Mouse (Mus musculus) kidney, postnatal 0 days (tissue): ENCODE measurements around the gene Rapgefl1. TPM values are rescaled to one million over a fixed set of nuclear protein-coding genes. Genes with fewer than 3 reads are reported as not detected.
"Not testable (repeated sequence)": the region's sequence is repeated elsewhere in the genome, so short reads cannot be mapped to it uniquely, and the experiment has no call there.

ENCODE experiments used
- ATAC-seq: fragments of 200-750 bp; cut with Nextera tagmentation; replicated peaks from 2 replicates; pipeline ENCODE4 v1.8.0; 2017; ENCODE audit warnings: low read depth, moderate number of reproducible peaks, moderate TSS enrichment, moderate library complexity; ENCODE audit not compliant: low FRiP score
- DNase-seq: peaks from one replicate; pipeline ENCODE4 v3.0.0-alpha.2; 2016; ENCODE audit warnings: low spot score
- H3K27ac ChIP-seq: fragments of 300-500 bp; sonication (generic); 2 replicates; pipeline ENCODE4 v1.5.1; 2014; ENCODE audit warnings: mild to moderate bottlenecking
- H3K27me3 ChIP-seq: fragments of 300-500 bp; sonication (generic); 2 replicates; pipeline ENCODE4 v1.6.1; 2014; ENCODE audit warnings: low read length, mixed read lengths; ENCODE audit not compliant: insufficient read depth
- H3K36me3 ChIP-seq: fragments of 300-500 bp; sonication (generic); 2 replicates; pipeline ENCODE4 v1.6.1; 2014; ENCODE audit warnings: low read length, mixed read lengths; ENCODE audit not compliant: insufficient read depth
- H3K4me1 ChIP-seq: fragments of 300-500 bp; sonication (generic); replicated peaks from 2 replicates; pipeline ENCODE4 v1.6.1; 2014; ENCODE audit warnings: antibody characterized with exemption, low read length, mixed read lengths; ENCODE audit not compliant: insufficient read depth
- H3K4me2 ChIP-seq: fragments of 300-500 bp; sonication (generic); 2 replicates; pipeline ENCODE4 v1.6.1; 2014; ENCODE audit warnings: mild to moderate bottlenecking, low read length, moderate library complexity, mixed read lengths
- H3K4me3 ChIP-seq: fragments of 300-500 bp; sonication (generic); replicated peaks from 2 replicates; pipeline ENCODE4 v1.5.1; 2014; ENCODE audit warnings: low read depth, low read length
- H3K9ac ChIP-seq: fragments of 300-500 bp; sonication (generic); 2 replicates; pipeline ENCODE4 v1.6.1; 2014; ENCODE audit warnings: low read depth, low read length
- H3K9me3 ChIP-seq: fragments of 300-500 bp; sonication (generic); replicated peaks from 2 replicates; pipeline ENCODE4 v1.6.1; 2016; ENCODE audit warnings: low read length, inconsistent platforms, mixed read lengths
- CTCF ChIP-seq: IDR thresholded peaks from 2 replicates; pipeline ENCODE4 v1.5.1; 2016; ENCODE audit warnings: antibody characterized with exemption, low read depth, mild to moderate bottlenecking, moderate library complexity
- WGBS: fragments of 180-500 bp; shearing (Covaris S2); extraction: QIAGEN DNeasy Blood & Tissue Kit; methylation state at CpG from one replicate; pipeline ENCODE4 v1.1.7; 2014; 5-methylcytosine and 5-hydroxymethylcytosine counted together
- polyA plus RNA-seq: library from polyadenylated mRNA; unstranded; fragments of >200 nt; fragmentation: Nextera tagmentation; extraction: Ambion mirVana; gene quantifications from 2 replicates; pipeline ENCODE4 v1.2.1, GENCODE M21; 2015

Rapgefl1 gene
- polyA plus RNA-seq, 1 experiment from 2014 or later: 1.0 TPM

DNA sequence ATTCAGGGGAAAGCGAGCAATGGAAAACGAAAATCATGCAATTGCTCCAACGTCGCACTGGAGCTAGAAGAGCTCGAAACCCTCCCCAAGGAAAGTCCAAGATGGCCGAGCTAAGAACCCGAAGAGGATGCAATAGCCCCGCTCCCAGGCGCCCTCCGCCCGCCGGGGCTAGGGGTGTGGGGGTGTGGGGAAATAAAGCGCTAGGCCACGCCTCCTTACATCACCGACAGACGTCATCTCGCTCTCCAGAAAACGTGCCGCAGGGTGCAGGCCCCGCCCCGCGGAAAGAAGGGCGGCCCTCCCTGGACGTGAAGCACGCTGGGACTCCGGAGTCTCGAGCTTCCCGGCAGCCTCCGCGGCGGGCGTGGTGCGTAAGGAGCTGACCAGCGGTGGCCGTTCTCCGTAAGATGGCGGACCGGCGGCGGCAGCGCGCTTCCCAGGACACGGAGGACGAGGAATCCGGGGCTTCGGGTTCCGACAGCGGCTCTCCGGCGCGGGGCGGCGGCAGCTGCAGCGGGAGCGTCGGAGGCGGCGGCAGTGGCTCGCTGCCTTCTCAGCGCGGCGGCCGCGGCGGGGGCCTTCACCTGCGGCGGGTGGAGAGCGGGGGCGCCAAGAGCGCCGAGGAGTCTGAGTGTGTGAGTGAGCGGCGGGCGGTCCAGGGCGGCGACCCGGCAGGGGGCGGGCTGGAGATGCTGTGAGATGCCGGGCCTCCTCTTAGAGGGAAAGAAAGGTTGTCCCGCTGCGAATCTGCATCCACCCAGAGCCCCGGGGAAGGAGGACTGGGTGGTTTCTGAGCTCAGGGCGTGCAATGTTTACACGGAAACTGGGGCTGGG, 26.9 kb upstream of the Rapgefl1 start:
- Histone ChIP-seq H3K4me1 (0 out of 2 replicates have a peak, but pooled peaks cover 3% of the 10 kb centered on the region), H3K9ac (peak overlapping the region; percentile 92), H3K9me3 (no peaks in the 10 kb centered on the region), H3K27ac (peak overlapping the region; percentile 99), H3K4me2 (peak overlapping the region; percentile 83), H3K4me3 (peak overlapping the region; percentile 85), H3K36me3 (peaks cover 33% of the 10 kb centered on the region), H3K27me3 (no peaks in the 10 kb centered on the region)
- TF ChIP-seq CTCF: peak; percentile 58
- peak; percentile 100 for DNase-seq
- WGBS: 2% methylated on average over 69 of the region's 84 CpGs
- peak; percentile 99 for ATAC-seq

GRCm38 (mm10) chr11:98810686-98811085, 25.9 kb upstream of the Rapgefl1 start:
- DNase-seq (no peak), ATAC-seq (no peak)
- 0 out of 2 replicates have a peak, but pooled peaks cover 3% of the 10 kb centered on the region for H3K4me1 ChIP-seq
- H3K4me2 ChIP-seq: peak overlapping the region; percentile 83
- 0 out of 2 replicates have a peak overlapping the region, but pooled peaks have one; percentile 99 for H3K27ac ChIP-seq
- H3K4me3 ChIP-seq: peak overlapping the region; percentile 85; the same call in 1 of the 2 replicates
- H3K9me3 ChIP-seq: no peaks in the 10 kb centered on the region
- H3K36me3 ChIP-seq: peaks cover 23% of the 10 kb centered on the region
- no peaks in the 10 kb centered on the region for H3K27me3 ChIP-seq
- TF ChIP-seq CTCF: no peak
- WGBS: 63% methylated on average over 7 of the region's 7 CpGs
- peak overlapping the region; percentile 92; the same call in 1 of the 2 replicates for H3K9ac ChIP-seq

DNA sequence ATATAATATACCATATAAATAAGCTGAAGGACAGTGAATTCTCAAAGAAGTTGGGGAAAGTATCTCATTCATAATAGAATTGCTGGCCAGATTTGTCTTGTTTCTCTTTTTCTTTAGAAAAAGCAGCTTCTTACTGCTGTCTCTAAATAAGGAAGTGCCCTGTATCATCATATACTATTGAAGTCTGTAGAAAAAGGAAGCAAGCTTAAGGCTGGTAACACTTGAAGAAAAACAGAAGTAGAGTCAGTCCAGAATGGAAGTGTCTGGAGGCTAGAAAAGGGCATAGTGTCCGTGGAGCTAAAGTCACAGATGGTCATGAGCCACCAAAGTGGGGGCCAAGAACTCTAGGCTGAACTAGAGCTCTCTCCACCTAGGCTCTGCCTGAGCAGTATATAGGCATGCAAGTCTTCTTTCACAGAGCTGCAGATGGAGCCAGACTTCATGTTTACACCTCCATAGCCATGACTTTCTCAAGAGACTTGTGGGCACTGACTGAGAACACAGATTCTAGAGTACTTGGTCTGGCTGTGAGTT, 19.8 kb upstream of the Rapgefl1 start:
- ATAC-seq (no peak), DNase-seq (no peak)
- no peaks in the 10 kb centered on the region for H3K27me3 ChIP-seq
- H3K4me1 ChIP-seq: no peaks in the 10 kb centered on the region
- 88% methylated on average over 1 of the region's 1 CpGs for WGBS
- no peaks in the 10 kb centered on the region for H3K9me3 ChIP-seq
- no peak overlapping the region for H3K27ac ChIP-seq
- peaks cover 44% of the 10 kb centered on the region for H3K36me3 ChIP-seq
- no peak overlapping the region for H3K9ac ChIP-seq
- TF ChIP-seq CTCF: no peak
- no peak overlapping the region for H3K4me2 ChIP-seq
- H3K4me3 ChIP-seq: no peak overlapping the region

- no peak for ATAC-seq
- no peak for TF ChIP-seq CTCF
These were observed 15.6 kb upstream of the Rapgefl1 start for GRCm38 (mm10) chr11:98820968-98821367.

GRCm38 (mm10) chr11:98826071-98826470, 10.5 kb upstream of the Rapgefl1 start:
- ATAC-seq, H3K27me3 ChIP-seq, H3K9me3 ChIP-seq, H3K27ac ChIP-seq, H3K4me2 ChIP-seq, H3K4me3 ChIP-seq, DNase-seq, H3K9ac ChIP-seq, H3K4me1 ChIP-seq: not testable (repeated sequence)
- peaks cover 67% of the 10 kb centered on the region for H3K36me3 ChIP-seq
- 97% methylated on average over 2 of the region's 2 CpGs for WGBS

More at GRCm38 (mm10) chr11:98820968-98821367, 15.6 kb upstream of the Rapgefl1 start:
- Histone ChIP-seq H3K9me3 (no peaks in the 10 kb centered on the region), H3K36me3 (peaks cover 61% of the 10 kb centered on the region), H3K27me3 (no peaks in the 10 kb centered on the region), H3K4me2 (no peak overlapping the region), H3K4me1 (no peaks in the 10 kb centered on the region), H3K9ac (no peak overlapping the region), H3K27ac (no peak overlapping the region), H3K4me3 (no peak overlapping the region)
- no peak for DNase-seq
- 94% methylated on average over 5 of the region's 5 CpGs for WGBS

DNA sequence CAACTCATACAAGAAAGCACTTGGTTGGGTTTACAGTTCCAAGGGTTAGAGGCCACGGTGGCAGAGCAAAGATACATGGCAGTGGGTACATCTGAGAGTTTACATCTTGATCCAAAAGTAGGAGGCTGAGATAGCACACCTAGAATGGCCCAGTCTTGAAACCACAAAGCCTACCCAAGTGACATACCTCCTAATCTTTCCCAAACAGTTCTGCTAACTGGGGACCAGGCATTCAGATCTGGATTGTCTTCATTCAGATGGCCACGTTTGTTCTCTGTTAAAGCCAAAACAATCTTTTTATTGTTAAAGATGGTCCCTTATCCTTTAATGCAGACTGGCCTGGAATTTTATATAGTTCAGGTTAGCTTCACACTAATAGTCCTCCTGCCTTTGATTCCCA, 8.7 kb upstream of the Rapgefl1 start:
- Histone ChIP-seq H3K4me1 (no peaks in the 10 kb centered on the region), H3K27me3 (no peaks in the 10 kb centered on the region), H3K9me3 (no peaks in the 10 kb centered on the region), H3K36me3 (peaks cover 63% of the 10 kb centered on the region), H3K4me2 (no peak overlapping the region), H3K27ac (no peak overlapping the region), H3K9ac (no peak overlapping the region), H3K4me3 (no peak overlapping the region)
- DNase-seq (no peak), ATAC-seq (no peak)
- no peak for TF ChIP-seq CTCF
- 87% methylated on average over 2 of the region's 2 CpGs for WGBS
